Mouse (Mus musculus) neural tube, embryonic 10.5 days (tissue): Measurements from ENCODE around the gene Ttc39a.

ENCODE experiments used
- DNase-seq: peaks from one replicate; pipeline ENCODE4 v3.0.0-alpha.2; 2017; ENCODE audit warnings: low spot score; ENCODE audit errors: extremely low spot score

The Ttc39a gene

GRCm38 (mm10) chr4:109456821-109457220 is 50.4 kb downstream of the Ttc39a start:
- DNase-seq, result no peak

DNA sequence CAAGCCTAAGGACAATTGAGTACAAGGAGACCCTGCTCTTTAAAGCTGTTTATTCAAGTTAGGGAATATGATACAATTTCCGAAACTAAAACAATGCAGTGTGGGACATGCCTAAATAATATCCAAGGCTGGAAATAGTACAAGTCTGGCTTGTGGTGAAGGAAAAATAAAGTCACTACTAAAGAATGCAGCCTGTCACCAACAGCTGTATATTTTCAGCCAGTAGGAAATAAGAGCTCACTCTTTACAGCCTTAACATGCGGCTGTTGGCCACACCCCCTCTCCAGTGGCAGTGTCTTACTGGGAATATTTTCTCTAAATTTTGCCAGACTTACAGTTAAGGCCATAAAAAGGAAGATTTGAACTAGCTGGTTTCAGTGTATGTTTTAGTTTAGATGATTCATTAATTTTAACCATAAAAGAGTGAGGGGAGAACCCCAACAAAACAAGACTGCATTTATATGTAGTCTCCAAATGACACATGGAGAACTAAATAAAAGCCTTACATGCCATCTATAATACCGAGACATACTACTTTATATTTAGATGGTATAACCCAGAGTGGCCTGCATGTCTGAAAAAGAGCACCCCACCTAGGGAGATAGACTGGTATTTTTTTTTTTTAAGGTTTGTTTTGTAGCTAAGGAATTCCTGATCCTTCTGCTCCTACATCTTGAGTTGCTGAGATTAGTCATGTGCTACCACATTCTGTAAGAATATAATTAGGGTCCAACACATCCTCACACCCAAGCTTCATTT is 54.2 kb downstream of the Ttc39a start:
- no peak for DNase-seq

DNA sequence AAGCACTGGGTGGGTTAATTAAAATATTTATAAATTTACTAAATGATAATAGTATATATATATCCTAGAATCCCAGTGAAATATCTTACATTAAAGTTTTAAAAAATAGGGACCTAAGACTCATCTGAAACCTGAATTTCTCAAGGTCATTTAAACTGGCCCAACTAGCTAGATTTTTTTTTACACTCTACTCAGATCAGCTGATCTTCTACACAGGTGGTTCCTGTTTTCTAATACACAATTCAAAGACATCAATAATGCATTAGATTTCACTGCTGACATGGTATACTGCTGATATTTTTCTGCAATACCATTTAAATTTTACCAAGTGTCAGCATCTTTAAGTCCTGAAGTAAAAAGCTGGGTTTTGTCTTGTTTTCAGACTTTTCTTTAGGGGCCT is 57.5 kb downstream of the Ttc39a start:
- no peak for DNase-seq

DNA sequence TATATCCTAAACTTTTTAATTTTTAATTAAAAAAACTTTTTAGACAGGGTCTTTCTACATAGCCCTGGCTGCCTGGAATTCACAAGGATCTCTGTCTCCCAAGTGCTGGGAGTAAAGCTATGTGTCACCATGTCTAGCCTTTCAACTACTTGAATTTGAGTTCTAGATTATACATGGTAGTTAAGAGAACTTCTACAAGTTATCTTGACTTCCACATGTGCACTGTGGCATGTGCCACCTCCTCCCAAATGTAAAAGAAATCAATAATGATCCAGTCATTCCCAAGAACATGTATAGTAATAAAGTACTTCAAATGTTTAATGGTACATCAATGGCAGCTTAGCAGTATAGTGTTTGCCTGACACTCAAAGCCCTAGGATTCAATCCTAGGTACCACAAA is 61.3 kb downstream of the Ttc39a start:
- no peak for DNase-seq

DNA sequence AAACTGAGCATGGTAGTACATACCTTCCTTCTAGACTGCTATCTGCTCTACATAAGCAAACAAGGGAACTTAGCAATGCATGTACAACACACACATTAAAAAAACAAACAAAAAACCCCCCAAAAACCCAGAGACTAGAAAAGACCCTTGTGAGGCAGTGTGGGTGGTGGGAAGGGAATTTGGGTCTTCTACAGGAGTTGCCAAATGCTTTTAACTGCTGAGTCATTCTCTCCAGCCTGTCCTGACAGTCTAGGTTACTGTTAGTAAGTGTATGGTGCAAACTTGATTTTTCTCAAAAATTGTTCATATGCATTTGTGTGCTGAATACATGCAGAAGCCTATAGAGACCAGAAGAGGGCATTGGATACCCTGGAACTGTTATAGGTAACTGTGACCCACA is 65.2 kb downstream of the Ttc39a start:
- DNase-seq, result no peak

DNA sequence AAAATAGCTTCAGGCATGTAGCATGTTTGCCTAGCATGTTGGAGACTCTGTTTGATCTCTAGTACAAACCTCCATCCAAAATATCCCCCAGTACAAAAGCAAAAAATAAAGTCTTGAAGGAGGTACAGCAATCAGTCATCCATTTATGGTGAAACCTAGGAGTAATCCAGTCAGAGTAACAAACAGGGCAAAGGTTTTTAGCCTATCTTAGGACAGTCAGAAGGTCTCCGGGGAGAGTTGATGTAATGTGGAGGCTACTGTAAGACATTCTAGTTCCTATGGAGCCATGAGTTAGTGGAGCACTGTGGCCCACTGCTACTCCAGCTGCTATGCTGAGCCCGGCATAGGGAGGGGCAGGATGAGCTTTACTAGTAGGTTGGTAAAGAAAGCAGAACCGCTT is 66.1 kb downstream of the Ttc39a start:
- no peak for DNase-seq

DNA sequence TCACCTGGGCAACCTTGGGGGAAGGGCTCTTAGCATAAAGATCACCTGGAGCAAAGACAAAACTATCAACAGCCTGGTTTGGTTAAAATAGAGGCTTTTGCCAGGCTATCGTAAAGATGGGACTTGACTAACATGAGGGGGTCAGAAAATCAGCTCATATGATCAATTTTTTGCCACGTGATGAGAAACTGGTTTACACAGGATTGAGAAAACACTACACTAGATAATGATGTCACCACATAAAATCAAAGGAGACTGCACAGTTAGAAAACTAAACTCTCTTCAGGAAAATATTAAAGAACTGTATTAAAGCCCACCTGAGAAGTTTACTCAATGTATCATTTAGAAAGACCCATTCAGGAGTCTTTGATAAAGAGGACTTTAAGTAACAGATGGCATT is 68.7 kb downstream of the Ttc39a start:
- no peak for DNase-seq

- DNase-seq, result peak; percentile 82
Observed at GRCm38 (mm10) chr4:109475577-109476553, 69.4 kb downstream of the Ttc39a start.

DNA sequence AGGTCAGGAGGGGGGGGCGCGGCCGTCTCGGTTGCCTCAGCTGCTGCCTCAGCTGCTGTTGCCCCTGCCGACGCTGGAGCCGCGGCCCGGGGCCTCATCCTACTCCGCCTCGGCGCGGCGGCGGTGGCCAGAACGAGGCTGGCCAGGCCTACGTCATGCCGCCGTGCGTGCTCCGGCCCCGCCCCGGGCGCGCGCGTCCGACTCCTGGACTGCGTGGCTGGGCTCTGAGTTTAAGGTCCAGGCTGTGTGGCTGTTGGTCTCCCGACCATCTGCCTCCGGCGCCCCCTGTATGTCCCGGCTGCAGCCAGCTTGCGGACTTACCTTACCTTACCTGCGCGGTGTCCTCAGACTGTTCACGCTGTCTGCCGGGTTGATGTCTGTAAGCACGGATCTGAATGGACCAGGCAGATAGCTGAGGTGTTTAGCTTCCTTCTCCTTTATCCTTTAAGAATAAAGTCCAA is 70.2 kb downstream of the Ttc39a start:
- DNase-seq, result peak; percentile 94

- DNase-seq, result no peak
Observed at GRCm38 (mm10) chr4:109477454-109477853, 71.0 kb downstream of the Ttc39a start.

DNA sequence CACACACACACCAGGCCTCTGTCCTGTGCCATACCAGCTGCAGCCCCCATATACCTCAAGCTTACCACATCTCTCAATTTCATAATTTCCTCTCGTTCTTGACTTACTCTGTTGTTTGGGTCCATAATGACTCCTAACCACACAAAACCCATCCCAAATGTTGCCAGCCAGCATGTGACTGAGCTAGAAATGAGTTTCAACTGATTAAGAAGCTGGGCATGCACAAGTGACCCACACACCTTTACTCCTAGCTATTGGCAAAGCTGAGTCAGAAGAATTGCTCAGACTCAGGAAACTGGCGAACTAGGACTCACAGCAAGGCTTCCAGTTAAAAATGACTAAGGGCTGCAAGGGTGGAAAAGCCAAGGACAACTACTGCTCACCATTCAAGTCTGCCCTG is 75.0 kb downstream of the Ttc39a start:
- DNase-seq, result no peak

- no peak for DNase-seq
Observed at GRCm38 (mm10) chr4:109482701-109483100, 76.3 kb downstream of the Ttc39a start.

GRCm38 (mm10) chr4:109484621-109485020 is 78.2 kb downstream of the Ttc39a start, which contains the start of gene Rnf11:
Gene Rnf11, minus strand, starts transcription at chr4:109484728.
- DNase-seq, result no peak

GRCm38 (mm10) chr4:109488812-109489211 is 82.4 kb downstream of the Ttc39a start:
- no peak for DNase-seq

- no peak for DNase-seq
Observed at GRCm38 (mm10) chr4:109493581-109493980, 87.2 kb downstream of the Ttc39a start.
